Mouse (Mus musculus) cerebellum, postnatal 36 days (tissue): ENCODE data around the gene Zfp422.
"Not testable (repeated sequence)": the region's sequence is repeated elsewhere in the genome, so short reads cannot be mapped to it uniquely, and the experiment has no call there.

Experiments used
- DNase-seq, 2 experiments: peaks; one replicate each; pipeline ENCODE4 v3.0.0; 2021 to 2022; ENCODE audit warnings: mixed read lengths in 2 of 2

Zfp422 gene

GRCm38 (mm10) chr6:116647763-116648162 lies 19.0 kb upstream of the Zfp422 start:
- peak; percentile 43 to 58 for DNase-seq

DNA sequence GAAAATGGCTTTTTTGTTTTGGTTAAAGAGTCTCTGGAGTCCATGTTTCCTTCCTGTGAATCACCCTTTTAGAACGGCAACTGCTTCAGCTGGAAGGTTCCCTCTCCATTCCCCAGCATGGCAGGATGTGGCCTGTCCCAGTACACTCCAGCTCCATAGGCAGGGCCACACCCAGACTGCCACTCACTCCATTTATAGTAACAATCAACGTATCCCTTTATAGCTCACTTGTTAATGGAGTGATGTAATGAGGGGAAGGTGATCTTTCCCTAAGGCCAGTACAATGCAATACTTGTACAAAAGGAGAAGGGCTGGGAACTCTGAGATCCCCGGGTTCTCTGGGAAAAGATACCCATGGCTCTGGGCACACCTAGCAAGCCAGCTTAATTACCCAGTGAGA lies 15.5 kb upstream of the Zfp422 start:
- DNase-seq = no peak

GRCm38 (mm10) chr6:116643881-116644280 lies 15.1 kb upstream of the Zfp422 start:
- no peak for DNase-seq

DNA sequence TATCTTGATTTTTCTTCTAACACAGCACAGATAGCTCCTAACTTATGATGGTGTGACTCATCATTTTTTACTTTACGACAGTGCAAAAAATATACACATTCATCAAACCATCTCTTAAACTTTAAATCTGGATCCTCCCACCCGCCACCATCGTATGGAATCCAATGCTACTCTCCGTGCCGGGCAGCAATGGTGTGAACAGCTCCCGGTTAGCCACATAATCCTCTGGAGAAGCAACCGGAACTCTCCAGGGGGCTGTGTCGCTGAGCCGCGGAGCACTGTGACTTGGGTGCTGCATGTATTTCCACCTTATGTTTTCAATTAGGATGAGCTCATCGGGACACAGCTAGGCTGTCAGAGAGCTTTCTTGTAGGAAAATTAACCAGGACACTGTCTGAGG lies 14.1 kb upstream of the Zfp422 start:
- DNase-seq = no peak

DNA sequence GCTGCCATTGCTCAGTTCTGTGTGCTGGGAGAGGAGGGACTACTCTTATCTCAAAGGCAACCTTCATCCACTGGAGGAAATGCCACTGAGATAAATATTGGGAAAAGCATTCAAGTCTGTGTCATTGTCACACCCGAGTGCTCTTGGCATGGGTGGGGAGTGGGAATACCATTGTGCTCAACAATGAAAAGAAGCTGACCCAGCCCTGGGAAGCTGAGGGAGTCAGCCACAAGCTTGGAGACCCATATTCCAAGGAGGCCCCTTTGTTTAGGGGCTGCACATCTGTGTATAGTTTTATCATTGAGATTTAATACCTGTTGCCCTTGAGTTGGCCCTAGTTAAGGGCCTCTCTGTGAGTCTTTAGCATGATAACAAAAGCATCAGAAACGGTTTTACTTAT lies 10.9 kb upstream of the Zfp422 start:
- DNase-seq = no peak

DNA sequence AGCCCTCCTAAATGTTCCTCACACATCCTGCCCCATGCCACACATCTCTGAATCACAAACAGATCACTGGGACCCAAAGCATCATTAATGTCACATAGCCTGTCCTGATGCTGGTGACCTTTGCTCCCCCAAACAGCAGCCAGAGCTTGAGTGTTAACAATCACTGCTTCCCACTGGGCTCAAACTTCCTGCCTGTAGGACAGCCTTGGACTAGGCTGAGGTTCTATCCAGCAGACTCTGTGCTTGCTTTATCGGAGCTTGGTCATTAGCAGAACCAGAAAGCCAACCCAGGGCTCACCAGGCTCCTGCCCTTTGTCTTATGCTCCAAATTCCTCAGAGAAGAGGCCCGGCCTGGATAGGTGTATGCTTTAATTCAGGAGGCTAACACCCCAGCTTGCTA lies 10.1 kb upstream of the Zfp422 start:
- DNase-seq = no peak

DNA sequence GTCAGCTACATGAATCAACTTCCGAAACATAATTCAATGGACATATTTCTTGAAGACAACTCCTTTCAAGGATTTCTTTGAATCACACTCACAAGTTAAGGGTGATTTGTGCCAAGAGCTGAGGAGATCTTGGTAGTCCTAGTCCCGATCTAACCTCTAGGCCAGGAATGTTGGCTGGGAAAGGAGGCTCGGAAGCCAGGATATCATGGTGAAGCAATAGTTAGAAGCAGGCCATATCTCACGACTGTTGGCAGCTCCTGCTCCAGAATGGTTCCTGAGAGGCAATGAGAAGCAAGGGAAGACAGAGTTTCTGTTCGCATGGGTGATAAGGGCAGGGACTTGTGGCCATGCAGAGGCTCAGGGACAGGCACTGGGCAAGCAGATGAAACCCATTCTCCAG lies 8.7 kb upstream of the Zfp422 start:
- DNase-seq = no peak

- no peak for DNase-seq
Observed at GRCm38 (mm10) chr6:116636581-116637235, 7.9 kb upstream of the Zfp422 start.

DNA sequence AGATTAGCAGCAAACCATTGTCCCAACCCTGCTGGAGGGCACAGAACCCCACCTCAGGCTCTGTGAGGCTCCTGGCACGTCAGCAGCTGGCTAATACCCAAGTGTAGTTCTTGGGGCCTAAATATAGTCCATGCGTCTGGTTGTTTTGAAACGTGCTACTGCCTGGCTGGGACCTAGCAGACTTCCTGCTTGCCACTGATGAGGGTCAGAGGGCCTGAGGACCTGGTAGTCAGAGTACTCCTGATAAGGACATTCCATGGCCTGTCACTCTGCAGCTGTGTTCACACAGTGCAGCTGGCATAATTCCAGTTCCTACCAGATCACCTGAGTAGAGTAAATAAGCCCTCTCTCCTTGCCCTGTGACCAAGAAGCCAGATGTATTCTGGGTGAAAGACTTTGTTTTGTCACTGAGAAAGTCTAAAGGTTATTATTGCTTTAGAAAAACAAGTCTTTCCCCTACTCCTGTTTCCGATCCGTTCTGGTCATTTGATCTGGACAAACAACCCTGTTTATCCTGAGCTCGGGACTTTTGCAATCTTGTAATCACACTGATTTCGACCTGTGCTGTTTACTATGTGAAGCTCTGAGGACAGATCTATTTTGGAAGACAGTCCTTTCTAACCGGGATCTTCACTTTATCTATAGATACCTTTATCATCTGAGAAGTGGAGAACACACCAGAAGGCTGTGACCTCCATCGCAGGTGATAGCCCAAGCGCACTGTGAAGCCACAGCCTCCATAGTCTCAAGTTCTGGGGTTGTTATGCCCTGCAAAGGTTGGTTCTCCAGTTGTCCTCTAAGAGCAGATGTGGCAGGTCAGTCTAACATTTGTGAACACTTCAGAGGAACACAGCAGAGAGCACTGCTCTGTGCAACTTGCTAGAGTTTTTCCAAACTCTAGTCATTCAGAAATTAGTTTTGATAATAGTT lies 6.7 kb upstream of the Zfp422 start:
- DNase-seq = no peak

- DNase-seq = no peak
Observed at GRCm38 (mm10) chr6:116633741-116634695, 5.2 kb upstream of the Zfp422 start.

- peak; percentile 73 to 77 for DNase-seq
Observed at GRCm38 (mm10) chr6:116632129-116632528, 3.3 kb upstream of the Zfp422 start.

DNA sequence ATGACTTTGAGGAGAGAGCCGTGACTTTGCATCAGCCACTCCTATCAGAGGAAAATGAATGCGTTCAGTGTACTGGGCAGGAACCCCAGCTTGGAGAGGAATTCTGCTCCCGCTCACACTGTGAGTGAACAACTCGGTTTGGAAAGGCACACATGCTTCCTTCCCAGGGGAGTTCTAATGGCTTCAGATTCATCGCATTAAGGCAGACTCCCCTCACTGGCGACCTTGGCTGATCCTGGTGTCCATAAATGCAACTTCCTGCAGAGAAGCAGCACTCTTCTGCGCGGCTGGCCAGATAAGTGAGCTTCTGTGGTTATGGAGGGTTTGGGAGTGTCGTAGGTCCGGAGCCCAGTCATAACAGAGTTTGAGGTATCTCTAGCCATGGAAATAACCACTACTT lies 967 bp upstream of the Zfp422 start:
- no peak for DNase-seq

DNA sequence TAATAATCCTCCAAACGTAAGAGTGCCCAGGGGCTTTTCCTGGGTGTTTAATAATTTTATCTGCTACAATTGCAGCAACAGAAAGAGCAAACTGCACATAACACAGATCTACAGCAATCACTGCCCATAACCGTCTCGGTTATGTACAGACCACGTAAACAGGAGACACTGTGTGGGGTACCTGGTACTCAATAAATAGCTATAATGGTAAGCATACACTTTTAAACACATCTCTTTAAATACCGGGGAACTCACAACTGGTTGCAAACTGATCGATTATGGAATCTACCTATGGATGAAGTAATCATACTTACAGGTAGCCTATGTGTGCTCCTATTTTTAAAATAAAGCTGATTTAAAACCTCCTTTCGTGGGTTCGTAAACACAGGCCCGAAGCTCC lies 704 bp downstream of the Zfp422 start:
- no peak for DNase-seq

GRCm38 (mm10) chr6:116626417-116626816 lies 2.4 kb downstream of the Zfp422 start:
- not testable (repeated sequence) for DNase-seq

DNA sequence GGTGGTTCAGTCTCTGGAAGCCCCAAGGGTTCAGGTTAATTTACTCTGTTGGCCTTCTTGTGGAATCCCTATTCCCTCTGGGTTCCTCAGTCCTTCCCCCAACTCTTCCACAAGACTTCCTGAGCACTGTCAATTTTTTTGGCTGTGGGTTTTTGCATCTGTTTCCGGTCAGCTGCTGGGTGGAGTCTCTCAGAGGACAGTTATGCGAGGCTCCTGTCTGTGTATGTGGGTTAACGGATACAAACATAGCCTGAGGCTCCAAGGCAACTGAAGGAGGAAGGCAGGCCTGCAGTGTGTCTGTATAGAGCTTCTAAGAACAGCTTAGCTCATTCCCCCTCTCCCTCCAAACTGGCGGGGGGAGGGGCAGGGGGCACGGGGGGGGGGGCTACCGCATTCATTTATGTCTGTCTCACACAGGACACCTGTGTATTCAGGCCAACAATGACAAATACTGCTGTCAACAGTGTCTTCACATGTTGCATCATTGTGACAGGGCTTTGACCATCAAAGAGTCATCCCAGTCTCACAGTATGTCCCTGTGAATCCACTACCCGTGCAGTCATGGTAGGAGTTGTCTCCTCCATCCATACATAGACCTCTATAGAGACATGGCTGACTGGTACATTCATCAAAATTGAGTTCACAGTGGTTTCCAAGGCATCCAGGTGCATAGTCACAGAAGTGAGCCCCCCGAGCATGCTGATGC lies 7.3 kb downstream of the Zfp422 start:
- no peak for DNase-seq

GRCm38 (mm10) chr6:116618073-116618472 lies 10.7 kb downstream of the Zfp422 start:
- DNase-seq = no peak

GRCm38 (mm10) chr6:116615719-116616118 lies 13.1 kb downstream of the Zfp422 start:
- DNase-seq = no peak

- DNase-seq = no peak
Observed at GRCm38 (mm10) chr6:116607230-116607629, 21.6 kb downstream of the Zfp422 start.

GRCm38 (mm10) chr6:116600969-116601368 lies 27.8 kb downstream of the Zfp422 start:
- DNase-seq = not testable (repeated sequence)

- DNase-seq = no peak
Observed at GRCm38 (mm10) chr6:116584095-116584494, 44.7 kb downstream of the Zfp422 start, which contains the start of gene Olfr215. TSS of gene Olfr215 (minus strand) at chr6:116584195.
